Mouse (Mus musculus) kidney, embryonic 15.5 days (tissue): ENCODE results near the gene Trak1. TPM values are rescaled to one million over a fixed set of nuclear protein-coding genes. Genes with fewer than 3 reads are reported as not detected.

Experiments used
- ATAC-seq: fragments of 200-750 bp; cut with Nextera tagmentation; replicated peaks from 2 replicates; pipeline ENCODE4 v1.8.0; 2017; ENCODE audit warnings: moderate TSS enrichment; ENCODE audit not compliant: low FRiP score
- H3K27ac ChIP-seq: fragments of 300-500 bp; sonication (generic); 2 replicates; pipeline ENCODE4 v1.5.1; 2015; ENCODE audit warnings: mild to moderate bottlenecking, inconsistent platforms
- H3K27me3 ChIP-seq: fragments of 300-500 bp; sonication (generic); 2 replicates; pipeline ENCODE4 v1.6.1; 2015; ENCODE audit warnings: inconsistent platforms
- H3K36me3 ChIP-seq: fragments of 300-500 bp; sonication (generic); 2 replicates; pipeline ENCODE4 v1.6.1; 2015; ENCODE audit warnings: inconsistent platforms
- H3K4me1 ChIP-seq: fragments of 300-500 bp; sonication (generic); 2 replicates; pipeline ENCODE4 v1.6.1; 2015; ENCODE audit warnings: inconsistent platforms
- H3K4me2 ChIP-seq: fragments of 300-500 bp; sonication (generic); 2 replicates; pipeline ENCODE4 v1.6.1; 2015; ENCODE audit warnings: moderate library complexity, mild to moderate bottlenecking, inconsistent platforms
- H3K4me3 ChIP-seq: fragments of 300-500 bp; sonication (generic); replicated peaks from 2 replicates; pipeline ENCODE4 v1.5.1; 2015; ENCODE audit warnings: mild to moderate bottlenecking, inconsistent platforms
- H3K9ac ChIP-seq: fragments of 300-500 bp; sonication (generic); 2 replicates; pipeline ENCODE4 v1.6.1; 2015; ENCODE audit warnings: mild to moderate bottlenecking, inconsistent platforms
- H3K9me3 ChIP-seq: fragments of 300-500 bp; sonication (generic); replicated peaks from 2 replicates; pipeline ENCODE4 v1.6.1; 2016; ENCODE audit warnings: inconsistent platforms
- WGBS: fragments of 180-500 bp; shearing (Covaris S2); methylation state at CpG from one replicate; pipeline ENCODE4 v1.1.7; 2015; ENCODE audit warnings: mixed read lengths; 5-methylcytosine and 5-hydroxymethylcytosine counted together
- polyA plus RNA-seq: library from polyadenylated mRNA; unstranded; fragments of >200 nt; fragmentation: Nextera tagmentation; extraction: Ambion mirVana; gene quantifications from 2 replicates; pipeline ENCODE4 v1.2.1, GENCODE M21; 2015

Trak1 gene
- 15.1 and 18.7 TPM in 2 replicates for polyA plus RNA-seq

DNA sequence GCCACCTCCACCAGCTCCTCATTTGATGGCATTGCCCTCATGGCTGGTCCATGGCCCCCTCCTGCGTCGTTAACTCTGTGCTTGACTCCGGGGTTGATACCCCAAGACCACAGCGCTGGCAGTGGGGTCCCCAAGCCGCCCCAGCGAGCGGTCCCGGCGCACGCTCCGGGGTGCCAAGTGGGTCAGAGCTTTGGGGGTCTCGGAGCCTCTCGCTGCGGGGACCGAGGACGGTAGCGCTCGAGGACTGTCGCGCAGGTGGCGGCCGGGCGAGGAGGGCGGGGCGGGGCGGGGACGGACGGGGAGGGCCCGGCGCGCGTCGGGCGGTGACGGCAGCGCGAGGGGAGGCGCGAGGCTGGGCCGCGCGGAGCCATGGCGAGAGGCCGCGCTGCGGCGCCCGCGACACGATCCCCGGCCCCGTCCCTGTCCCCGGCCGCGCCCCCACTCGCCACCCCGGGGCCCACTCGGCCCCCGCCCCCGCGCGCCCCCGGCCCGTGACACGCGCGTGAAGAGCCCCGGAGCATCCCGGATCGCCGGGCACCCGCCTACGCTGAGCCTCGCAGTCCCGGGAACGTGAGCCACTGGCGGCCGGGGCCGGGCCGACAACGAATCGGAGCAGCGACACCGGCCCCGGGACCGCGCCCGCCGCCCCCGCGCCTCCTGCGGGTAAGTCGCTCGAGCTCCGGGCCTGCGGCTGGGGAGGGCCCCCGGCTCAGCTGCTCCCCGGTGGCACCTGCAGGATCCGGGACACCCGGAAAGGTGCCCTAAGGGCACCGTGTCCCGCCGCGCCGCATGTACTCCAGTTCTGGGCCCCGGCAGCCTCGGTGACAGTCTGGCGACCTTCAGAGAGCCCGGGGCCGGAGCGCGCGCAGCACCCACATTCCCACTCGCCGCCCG, at the start of gene Trak1:
TSS of gene Trak1 (plus strand) at position 332 of the 894 bp plus-strand sequence.
- H3K27ac ChIP-seq: peak within 1 kb of the TSS; percentile 42; the same call in 1 of the 2 replicates
- peak within 1 kb of the TSS; percentile 73 for H3K9ac ChIP-seq
- H3K4me1 ChIP-seq: peaks cover 40% of the 10 kb centered on the region
- H3K4me3 ChIP-seq: peak within 1 kb of the TSS; percentile 68
- WGBS: under 1% methylated on average over 91 of the region's 116 CpGs
- no peaks in the 10 kb centered on the region for H3K9me3 ChIP-seq
- H3K4me2 ChIP-seq: peak within 1 kb of the TSS; percentile 97
- H3K36me3 ChIP-seq: no peaks in the 10 kb centered on the region
- ATAC-seq: peak; percentile 85
- peaks cover 18% of the 10 kb centered on the region for H3K27me3 ChIP-seq

DNA sequence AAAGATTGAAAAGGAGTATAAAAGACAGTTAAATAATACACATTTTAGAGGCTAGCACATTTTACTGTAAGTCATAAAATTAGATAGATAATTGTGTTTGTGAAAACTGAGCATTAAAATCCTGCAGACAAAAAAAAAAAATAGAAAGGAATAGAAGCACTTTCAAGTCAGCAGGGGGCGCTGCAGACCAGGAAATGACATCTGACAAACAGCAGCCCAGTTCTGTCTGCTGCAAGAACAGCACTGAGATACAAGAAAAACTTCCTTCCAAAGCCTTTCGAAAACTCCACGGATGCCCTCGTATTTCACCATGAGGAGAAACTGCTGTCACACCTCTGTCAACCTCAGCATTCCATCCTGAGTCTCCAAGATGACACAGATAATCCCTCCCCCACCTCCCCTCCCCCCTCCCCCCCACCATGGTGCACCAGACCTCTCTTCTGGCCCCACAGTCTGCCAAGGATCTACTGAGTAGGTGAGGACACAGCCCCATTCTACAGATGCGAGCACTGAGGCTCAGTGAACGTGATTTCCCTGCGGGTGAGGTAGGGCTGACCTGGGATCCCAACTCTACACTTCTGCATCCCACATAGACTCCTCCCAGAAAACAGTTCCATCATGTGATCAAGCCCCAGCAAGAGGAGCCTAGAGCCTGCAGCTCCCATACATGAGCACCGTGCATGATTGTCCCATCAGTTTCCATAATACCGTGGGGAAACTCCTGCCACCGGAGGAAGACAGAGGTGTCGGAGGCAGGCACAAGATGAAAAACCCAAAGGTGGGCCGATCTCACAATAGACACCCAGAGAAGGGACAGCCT, 49.1 kb upstream of the Trak1 start:
- Histone ChIP-seq H3K4me3 (no peak overlapping the region), H3K36me3 (no peaks in the 10 kb centered on the region), H3K4me2 (no peak overlapping the region), H3K27me3 (no peaks in the 10 kb centered on the region), H3K27ac (no peak overlapping the region), H3K4me1 (no peaks in the 10 kb centered on the region), H3K9me3 (no peaks in the 10 kb centered on the region), H3K9ac (no peak overlapping the region)
- 0 out of 2 replicates have a peak, but pooled peaks have one; percentile 15 for ATAC-seq
- 56% methylated on average over 12 of the region's 12 CpGs for WGBS

DNA sequence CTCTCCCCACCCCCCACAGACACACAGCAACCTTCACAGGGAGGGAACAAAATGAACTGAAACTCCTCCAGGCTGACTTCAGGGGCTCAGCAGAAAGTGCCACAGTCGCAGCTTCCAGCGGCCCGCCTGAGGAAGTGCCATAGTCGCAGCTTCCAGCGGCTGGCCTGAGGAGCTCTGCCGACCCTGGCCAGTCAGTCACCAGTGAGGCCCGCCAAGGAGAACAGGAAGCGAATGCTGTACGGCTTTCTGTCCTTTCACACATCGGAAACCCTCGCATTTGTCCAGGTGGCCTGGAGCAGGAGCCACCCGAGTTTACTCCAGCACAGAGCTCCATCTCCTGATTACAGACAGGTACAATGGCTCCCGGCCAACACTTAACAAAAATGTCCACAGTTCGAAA, 47.5 kb upstream of the Trak1 start:
- no peaks in the 10 kb centered on the region for H3K9me3 ChIP-seq
- no peak for ATAC-seq
- peaks cover 5% of the 10 kb centered on the region for H3K36me3 ChIP-seq
- H3K27me3 ChIP-seq: no peaks in the 10 kb centered on the region
- H3K4me2 ChIP-seq: no peak overlapping the region
- H3K9ac ChIP-seq: no peak overlapping the region
- no peak overlapping the region for H3K4me3 ChIP-seq
- WGBS: 39% methylated on average over 14 of the region's 14 CpGs
- no peaks in the 10 kb centered on the region for H3K4me1 ChIP-seq
- H3K27ac ChIP-seq: no peak overlapping the region

DNA sequence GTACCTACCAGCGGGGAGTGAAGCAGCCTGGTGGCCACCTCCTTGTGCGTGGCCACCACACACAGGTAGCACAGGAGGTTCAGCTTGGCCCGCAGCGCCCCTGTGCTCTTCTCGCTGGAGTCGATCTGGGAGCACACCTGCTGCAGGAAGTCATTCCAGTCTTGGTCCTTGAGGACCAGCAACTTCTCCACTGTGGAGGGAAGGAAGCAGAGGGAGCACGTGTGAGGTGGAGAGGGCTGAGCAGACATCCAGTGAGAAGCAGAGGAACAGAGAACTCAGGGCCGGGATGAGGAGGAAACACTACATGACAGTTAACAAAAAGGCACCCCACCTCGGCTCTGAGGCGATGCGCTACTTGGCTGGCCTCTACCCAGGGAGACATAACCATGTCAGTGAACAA, 46.4 kb upstream of the Trak1 start:
- H3K9ac ChIP-seq: no peak overlapping the region
- no peaks in the 10 kb centered on the region for H3K27me3 ChIP-seq
- H3K4me1 ChIP-seq: no peaks in the 10 kb centered on the region
- WGBS: 90% methylated on average over 11 of the region's 11 CpGs
- no peak for ATAC-seq
- peaks cover 8% of the 10 kb centered on the region for H3K36me3 ChIP-seq
- H3K4me2 ChIP-seq: no peak overlapping the region
- H3K9me3 ChIP-seq: no peaks in the 10 kb centered on the region
- H3K4me3 ChIP-seq: no peak overlapping the region
- H3K27ac ChIP-seq: no peak overlapping the region

- ATAC-seq: no peak
Measured at GRCm38 (mm10) chr9:121253983-121254382, 43.3 kb upstream of the Trak1 start.

GRCm38 (mm10) chr9:121254761-121255160, 42.5 kb upstream of the Trak1 start:
- ATAC-seq: no peak
- 90% methylated on average over 13 of the region's 13 CpGs for WGBS

More at GRCm38 (mm10) chr9:121253983-121254382, 43.3 kb upstream of the Trak1 start:
- no peaks in the 10 kb centered on the region for H3K4me1 ChIP-seq
- no peak overlapping the region for H3K4me2 ChIP-seq
- 89% methylated on average over 2 of the region's 2 CpGs for WGBS
- H3K36me3 ChIP-seq: peaks cover 8% of the 10 kb centered on the region
- H3K9ac ChIP-seq: no peak overlapping the region
- H3K4me3 ChIP-seq: no peak overlapping the region
- no peak overlapping the region for H3K27ac ChIP-seq
- no peaks in the 10 kb centered on the region for H3K9me3 ChIP-seq
- H3K27me3 ChIP-seq: no peaks in the 10 kb centered on the region

DNA sequence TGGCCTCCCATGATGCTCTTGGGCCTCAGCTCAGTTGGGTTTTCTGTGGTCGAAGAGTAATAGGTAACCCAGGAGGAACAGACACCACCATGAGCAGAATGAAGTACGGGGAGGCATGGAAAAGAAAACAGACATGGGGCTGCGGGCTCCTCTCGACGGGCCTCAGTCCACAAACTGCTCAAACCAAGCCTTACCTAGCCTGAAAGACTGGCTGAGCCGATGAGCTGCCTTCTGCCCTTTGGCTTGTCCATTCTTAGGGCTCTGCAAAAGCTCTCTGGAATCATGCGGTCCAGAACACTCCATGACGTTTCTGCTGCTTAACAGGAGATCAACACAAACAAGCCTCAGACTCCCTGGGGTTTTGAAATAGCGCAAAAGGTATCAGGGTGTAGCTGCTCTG, 40.2 kb upstream of the Trak1 start:
- H3K9ac ChIP-seq: no peak overlapping the region
- ATAC-seq: no peak
- H3K4me3 ChIP-seq: no peak overlapping the region
- H3K4me2 ChIP-seq: no peak overlapping the region
- no peak overlapping the region for H3K27ac ChIP-seq
- H3K36me3 ChIP-seq: peaks cover 8% of the 10 kb centered on the region
- H3K27me3 ChIP-seq: no peaks in the 10 kb centered on the region
- no peaks in the 10 kb centered on the region for H3K4me1 ChIP-seq
- no peaks in the 10 kb centered on the region for H3K9me3 ChIP-seq
- 84% methylated on average over 9 of the region's 9 CpGs for WGBS

More at GRCm38 (mm10) chr9:121254761-121255160, 42.5 kb upstream of the Trak1 start:
- H3K4me2 ChIP-seq: no peak overlapping the region
- no peak overlapping the region for H3K27ac ChIP-seq
- no peaks in the 10 kb centered on the region for H3K27me3 ChIP-seq
- no peaks in the 10 kb centered on the region for H3K9me3 ChIP-seq
- peaks cover 8% of the 10 kb centered on the region for H3K36me3 ChIP-seq
- H3K4me1 ChIP-seq: no peaks in the 10 kb centered on the region
- no peak overlapping the region for H3K9ac ChIP-seq
- no peak overlapping the region for H3K4me3 ChIP-seq

GRCm38 (mm10) chr9:121265307-121265706, 32.0 kb upstream of the Trak1 start:
- WGBS: 70% methylated on average over 10 of the region's 10 CpGs
- H3K4me3 ChIP-seq: no peak overlapping the region
- H3K9ac ChIP-seq: no peak overlapping the region
- no peaks in the 10 kb centered on the region for H3K27me3 ChIP-seq
- no peaks in the 10 kb centered on the region for H3K4me1 ChIP-seq
- H3K27ac ChIP-seq: no peak overlapping the region
- H3K36me3 ChIP-seq: 0 out of 2 replicates have a peak, but pooled peaks cover 9% of the 10 kb centered on the region
- ATAC-seq: no peak
- no peaks in the 10 kb centered on the region for H3K9me3 ChIP-seq
- no peak overlapping the region for H3K4me2 ChIP-seq

DNA sequence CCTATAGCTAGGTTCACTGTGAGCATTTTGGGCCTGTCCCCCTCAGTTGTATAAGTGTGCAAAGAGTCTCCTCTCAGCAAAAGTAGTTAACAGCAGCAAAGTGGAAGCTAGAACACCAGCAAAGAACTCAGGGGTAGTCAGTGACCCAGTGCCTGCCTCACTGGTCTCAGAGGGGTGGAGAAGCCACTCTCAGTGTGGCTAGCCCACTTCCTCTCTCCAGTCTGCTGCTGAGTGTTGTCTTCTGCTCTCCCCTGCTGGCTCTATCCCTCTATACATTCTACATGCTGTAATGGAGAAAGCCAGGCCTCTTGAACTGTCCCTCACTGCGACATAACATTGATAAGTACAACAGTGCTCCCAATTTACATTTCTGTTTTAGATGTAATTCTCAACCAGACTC, 26.2 kb upstream of the Trak1 start:
- H3K9me3 ChIP-seq: no peaks in the 10 kb centered on the region
- H3K4me2 ChIP-seq: no peak overlapping the region
- no peak overlapping the region for H3K4me3 ChIP-seq
- ATAC-seq: no peak
- H3K27me3 ChIP-seq: no peaks in the 10 kb centered on the region
- no peak overlapping the region for H3K9ac ChIP-seq
- no peaks in the 10 kb centered on the region for H3K36me3 ChIP-seq
- H3K27ac ChIP-seq: no peak overlapping the region
- 93% methylated on average over 1 of the region's 1 CpGs for WGBS
- H3K4me1 ChIP-seq: peaks cover under 1% of the 10 kb centered on the region; the same call in 1 of the 2 replicates

- no peaks in the 10 kb centered on the region for H3K36me3 ChIP-seq
- WGBS: 57% methylated on average over 4 of the region's 4 CpGs
- no peak overlapping the region for H3K4me3 ChIP-seq
- H3K4me2 ChIP-seq: no peak overlapping the region
- no peaks in the 10 kb centered on the region for H3K9me3 ChIP-seq
- no peaks in the 10 kb centered on the region for H3K27me3 ChIP-seq
- no peak overlapping the region for H3K27ac ChIP-seq
- ATAC-seq: no peak
- peaks cover 5% of the 10 kb centered on the region; the same call in 1 of the 2 replicates for H3K4me1 ChIP-seq
- H3K9ac ChIP-seq: no peak overlapping the region
Measured at GRCm38 (mm10) chr9:121271561-121271960, 25.7 kb upstream of the Trak1 start.

DNA sequence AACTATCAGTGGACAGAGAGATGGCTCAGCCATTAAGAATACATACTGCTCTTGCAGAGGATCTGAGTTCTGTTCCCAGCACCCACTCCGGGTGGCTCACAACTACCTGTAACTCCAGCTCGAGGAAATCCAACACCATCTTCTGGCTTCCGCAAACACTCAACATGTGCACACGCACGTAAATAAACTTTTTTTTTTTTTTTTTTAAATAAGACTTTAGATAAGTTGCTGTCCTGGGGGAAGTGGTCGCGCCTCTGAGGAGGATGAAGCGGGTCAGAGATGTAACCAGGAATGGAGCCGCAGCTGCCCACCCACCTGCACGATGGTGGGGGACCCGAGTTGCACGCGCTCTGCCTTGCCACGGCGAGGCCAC, 20.6 kb upstream of the Trak1 start:
- no peak for ATAC-seq
- Histone ChIP-seq H3K4me2 (peak overlapping the region; percentile 84), H3K9me3 (no peaks in the 10 kb centered on the region), H3K4me1 (peaks cover 18% of the 10 kb centered on the region), H3K27ac (no peak overlapping the region), H3K4me3 (peak overlapping the region; percentile 84), H3K9ac (peak overlapping the region; percentile 56), H3K27me3 (no peaks in the 10 kb centered on the region), H3K36me3 (no peaks in the 10 kb centered on the region)
- WGBS: 15% methylated on average over 15 of the region's 15 CpGs
